Mouse (Mus musculus) embryonic facial prominence, embryonic 11.5 days (tissue): ENCODE measurements around the gene Map6. TPM values are rescaled to one million over a fixed set of nuclear protein-coding genes. Genes with fewer than 3 reads are reported as not detected.

Source experiments
- ATAC-seq: fragments of 200-750 bp; cut with Nextera tagmentation; replicated peaks from 2 replicates; pipeline ENCODE4 v1.8.0; 2017; ENCODE audit warnings: low read depth; ENCODE audit not compliant: insufficient number of reproducible peaks, low FRiP score, low TSS enrichment
- DNase-seq: peaks from one replicate; pipeline ENCODE4 v3.0.0-alpha.2; 2015; ENCODE audit warnings: low spot score
- H3K27ac ChIP-seq: fragments of 300-500 bp; sonication (generic); replicated peaks from 2 replicates; pipeline ENCODE4 v1.5.1; 2014; ENCODE audit warnings: mild to moderate bottlenecking, low read depth, low read length, control low read depth
- H3K27me3 ChIP-seq: fragments of 300-500 bp; sonication (generic); 2 replicates; pipeline ENCODE4 v1.6.1; 2014; ENCODE audit warnings: mild to moderate bottlenecking, low read length, moderate library complexity, mixed read lengths; ENCODE audit not compliant: control insufficient read depth, insufficient read depth
- H3K36me3 ChIP-seq: fragments of 300-500 bp; sonication (generic); replicated peaks from 2 replicates; pipeline ENCODE4 v1.6.1; 2014; ENCODE audit warnings: low read depth, mild to moderate bottlenecking, low read length, moderate library complexity, mixed read lengths; ENCODE audit not compliant: control insufficient read depth, insufficient read depth
- H3K4me1 ChIP-seq: fragments of 300-500 bp; sonication (generic); 2 replicates; pipeline ENCODE4 v1.6.1; 2014; ENCODE audit warnings: low read length, mixed read lengths; ENCODE audit not compliant: control insufficient read depth, insufficient read depth
- H3K4me2 ChIP-seq: fragments of 300-500 bp; sonication (generic); 2 replicates; pipeline ENCODE4 v1.6.1; 2014; ENCODE audit warnings: low read depth, mild to moderate bottlenecking, control low read depth, low read length, moderate library complexity
- H3K4me3 ChIP-seq: fragments of 300-500 bp; sonication (generic); 2 replicates; pipeline ENCODE4 v1.5.1; 2014; ENCODE audit warnings: low read depth, low read length, control low read depth
- H3K9ac ChIP-seq: fragments of 300-500 bp; sonication (generic); replicated peaks from 2 replicates; pipeline ENCODE4 v1.6.1; 2014; ENCODE audit warnings: mild to moderate bottlenecking, control low read depth, low read length
- H3K9me3 ChIP-seq: fragments of 300-500 bp; sonication (generic); replicated peaks from 2 replicates; pipeline ENCODE4 v1.6.1; 2016; ENCODE audit warnings: mild to moderate bottlenecking, low read length, inconsistent platforms, mixed read lengths; ENCODE audit not compliant: control insufficient read depth
- WGBS: fragments of 180-500 bp; shearing (Covaris S2); extraction: QIAGEN DNeasy Blood & Tissue Kit; methylation state at CpG from one replicate; pipeline ENCODE4 v1.1.7; 2014; 5-methylcytosine and 5-hydroxymethylcytosine counted together
- polyA plus RNA-seq: library from polyadenylated mRNA; unstranded; fragments of >200 nt; fragmentation: Nextera tagmentation; extraction: Ambion mirVana; gene quantifications from 2 replicates; pipeline ENCODE4 v1.2.1, GENCODE M21; 2014

Map6 gene
- polyA plus RNA-seq, 1 experiment from 2014 or later: 8.9 TPM

- Histone ChIP-seq H3K4me1 (no peaks in the 10 kb centered on the region), H3K27ac (no peak overlapping the region), H3K4me3 (no peak overlapping the region), H3K9ac (no peak overlapping the region), H3K27me3 (0 out of 2 replicates have a peak, but pooled peaks cover 3% of the 10 kb centered on the region), H3K36me3 (no peaks in the 10 kb centered on the region), H3K9me3 (no peaks in the 10 kb centered on the region), H3K4me2 (no peak overlapping the region)
- 27% methylated on average over 5 of the region's 5 CpGs for WGBS
- DNase-seq (peak; percentile 60), ATAC-seq (no peak)
Observed at GRCm38 (mm10) chr7:99248157-99248742, 19.0 kb upstream of the Map6 start.

DNA sequence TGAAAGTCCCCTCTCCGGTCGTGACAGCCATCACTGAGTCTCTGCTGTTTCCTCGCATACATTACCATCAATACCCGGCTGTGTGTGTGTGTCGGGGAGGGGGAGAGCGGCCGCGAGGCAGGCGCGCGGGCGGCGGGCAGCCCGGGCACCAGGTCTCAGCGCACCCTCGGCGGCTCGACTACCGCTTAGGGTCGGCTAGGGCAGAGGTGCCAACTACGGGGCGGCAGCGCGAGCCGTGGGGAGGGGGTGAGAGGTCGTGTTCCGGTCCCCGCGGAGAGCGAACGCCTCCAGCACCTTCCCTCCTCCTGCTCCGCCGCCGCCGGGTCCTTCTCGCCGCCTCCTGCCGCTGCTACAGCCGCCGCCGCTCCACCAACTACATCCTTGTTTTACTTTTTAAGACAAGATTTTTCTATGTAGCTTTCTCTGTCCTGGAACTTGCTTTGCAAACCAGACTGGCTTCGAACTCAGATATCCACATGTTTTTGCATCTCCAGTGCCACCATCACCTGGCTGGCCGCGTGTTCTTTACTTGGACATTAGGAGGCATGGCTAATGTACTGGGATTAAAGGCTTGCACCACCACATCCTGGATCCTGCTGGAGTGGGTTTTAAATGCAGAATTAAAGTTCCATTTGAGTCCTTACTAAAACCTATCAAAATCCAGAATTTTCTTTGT is 18.2 kb upstream of the Map6 start:
- H3K27ac ChIP-seq: no peak overlapping the region
- no peak for ATAC-seq
- H3K4me2 ChIP-seq: peak overlapping the region; percentile 57
- H3K27me3 ChIP-seq: 0 out of 2 replicates have a peak, but pooled peaks cover 3% of the 10 kb centered on the region
- DNase-seq: no peak
- under 1% methylated on average over 39 of the region's 44 CpGs for WGBS
- H3K4me3 ChIP-seq: peak overlapping the region; percentile 36
- H3K9ac ChIP-seq: peak overlapping the region; percentile 53
- no peaks in the 10 kb centered on the region for H3K9me3 ChIP-seq
- no peaks in the 10 kb centered on the region for H3K4me1 ChIP-seq
- no peaks in the 10 kb centered on the region for H3K36me3 ChIP-seq

GRCm38 (mm10) chr7:99249582-99249911 is 17.7 kb upstream of the Map6 start:
- Histone ChIP-seq H3K4me1 (no peaks in the 10 kb centered on the region), H3K36me3 (no peaks in the 10 kb centered on the region), H3K9me3 (no peaks in the 10 kb centered on the region), H3K27ac (no peak overlapping the region), H3K27me3 (0 out of 2 replicates have a peak, but pooled peaks cover 3% of the 10 kb centered on the region), H3K4me3 (no peak overlapping the region), H3K4me2 (peak overlapping the region; percentile 57), H3K9ac (no peak overlapping the region)
- WGBS: 4% methylated on average over 10 of the region's 10 CpGs
- ATAC-seq (peak; percentile 53; the same call in 1 of the 2 replicates), DNase-seq (peak; percentile 94)

DNA sequence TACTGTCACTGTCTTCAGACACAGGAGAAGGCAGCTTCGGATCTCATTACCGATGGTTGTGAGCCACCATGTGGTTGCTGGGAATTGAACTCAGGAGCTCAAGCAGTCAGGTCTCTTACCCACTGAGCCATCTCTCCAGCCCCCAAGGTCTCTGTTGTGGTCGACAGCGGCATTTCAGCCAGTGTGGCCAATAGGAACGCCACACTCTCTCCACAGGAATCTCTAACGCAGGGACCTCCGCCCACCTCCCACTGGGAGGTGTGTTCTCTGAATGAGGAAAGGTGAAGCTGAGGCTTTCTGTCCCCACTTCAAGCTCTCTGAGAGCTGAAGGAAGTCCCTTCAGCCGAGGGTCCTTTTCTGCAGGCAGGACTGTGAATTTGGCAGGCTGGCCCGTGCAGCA is 16.9 kb upstream of the Map6 start:
- Histone ChIP-seq H3K4me3 (no peak overlapping the region), H3K9me3 (no peaks in the 10 kb centered on the region), H3K36me3 (no peaks in the 10 kb centered on the region), H3K4me1 (no peaks in the 10 kb centered on the region), H3K4me2 (no peak overlapping the region), H3K9ac (no peak overlapping the region), H3K27ac (no peak overlapping the region), H3K27me3 (0 out of 2 replicates have a peak, but pooled peaks cover 3% of the 10 kb centered on the region)
- DNase-seq (no peak), ATAC-seq (no peak)
- WGBS: 35% methylated on average over 9 of the region's 9 CpGs

GRCm38 (mm10) chr7:99255006-99255405 is 12.2 kb upstream of the Map6 start:
- Histone ChIP-seq H3K27me3 (0 out of 2 replicates have a peak, but pooled peaks cover 3% of the 10 kb centered on the region), H3K27ac (no peak overlapping the region), H3K9ac (no peak overlapping the region), H3K36me3 (no peaks in the 10 kb centered on the region), H3K4me2 (no peak overlapping the region), H3K9me3 (no peaks in the 10 kb centered on the region), H3K4me3 (no peak overlapping the region), H3K4me1 (no peaks in the 10 kb centered on the region)
- DNase-seq (no peak), ATAC-seq (no peak)
- 89% methylated on average over 7 of the region's 7 CpGs for WGBS

DNA sequence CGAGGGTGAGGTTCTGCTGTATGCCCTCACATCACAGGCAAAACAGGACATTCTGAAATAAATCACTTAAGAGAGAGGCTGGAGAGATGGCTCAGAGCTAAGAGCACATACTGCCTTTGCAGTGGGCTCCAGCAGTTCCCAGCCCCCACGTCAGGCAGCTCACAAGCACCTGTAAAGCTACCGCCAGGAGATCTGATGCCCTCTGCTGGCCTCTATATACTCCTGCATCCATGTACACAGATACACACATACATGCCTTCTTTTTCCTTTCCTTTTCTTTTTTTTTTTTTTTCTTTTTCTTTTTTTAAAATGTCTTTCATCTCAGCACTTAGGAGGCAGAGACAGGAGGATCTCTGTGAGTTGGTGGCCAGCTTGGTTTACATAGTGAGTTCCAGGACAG is 5.3 kb upstream of the Map6 start:
- H3K36me3 ChIP-seq: no peaks in the 10 kb centered on the region
- H3K9ac ChIP-seq: no peak overlapping the region
- H3K27ac ChIP-seq: no peak overlapping the region
- peaks cover 11% of the 10 kb centered on the region for H3K27me3 ChIP-seq
- no peak for ATAC-seq
- DNase-seq: no peak
- WGBS: 38% methylated on average over 3 of the region's 3 CpGs
- no peaks in the 10 kb centered on the region for H3K9me3 ChIP-seq
- no peak overlapping the region for H3K4me2 ChIP-seq
- H3K4me1 ChIP-seq: no peaks in the 10 kb centered on the region
- H3K4me3 ChIP-seq: no peak overlapping the region

GRCm38 (mm10) chr7:99263509-99263908 is 3.7 kb upstream of the Map6 start:
- no peak overlapping the region for H3K4me2 ChIP-seq
- H3K9ac ChIP-seq: no peak overlapping the region
- peaks cover 5% of the 10 kb centered on the region for H3K4me1 ChIP-seq
- no peak overlapping the region for H3K27ac ChIP-seq
- no peak overlapping the region for H3K4me3 ChIP-seq
- DNase-seq (no peak), ATAC-seq (no peak)
- no peaks in the 10 kb centered on the region for H3K36me3 ChIP-seq
- WGBS: 60% methylated on average over 4 of the region's 4 CpGs
- H3K27me3 ChIP-seq: peaks cover 27% of the 10 kb centered on the region
- no peaks in the 10 kb centered on the region for H3K9me3 ChIP-seq

DNA sequence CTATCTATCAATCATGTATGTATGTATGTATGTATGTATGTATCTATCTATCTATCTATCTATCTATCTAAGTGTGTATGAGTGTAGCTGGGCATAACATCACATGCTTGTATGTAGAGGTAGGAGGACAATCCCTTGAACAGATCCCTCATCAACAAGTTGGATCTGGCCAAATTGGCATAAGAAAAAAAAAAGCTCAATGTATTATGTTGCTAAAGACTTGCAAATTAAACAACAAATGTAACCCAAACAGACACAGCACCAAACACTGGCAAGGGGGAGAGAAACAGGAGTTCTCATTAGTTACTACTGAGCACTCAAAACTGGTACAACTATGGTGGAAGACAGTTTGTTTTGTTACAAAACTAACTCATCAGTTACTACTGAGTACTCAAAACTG is 2.6 kb upstream of the Map6 start:
- no peak overlapping the region for H3K4me3 ChIP-seq

More for the DNA sequence above, 2.6 kb upstream of the Map6 start:
- Histone ChIP-seq H3K4me1 (peaks cover 5% of the 10 kb centered on the region), H3K9me3 (no peaks in the 10 kb centered on the region), H3K27me3 (peaks cover 37% of the 10 kb centered on the region), H3K4me2 (no peak overlapping the region), H3K36me3 (no peaks in the 10 kb centered on the region), H3K9ac (no peak overlapping the region), H3K27ac (no peak overlapping the region)
- DNase-seq (no peak), ATAC-seq (no peak)
